Mouse (Mus musculus) layer of hippocampus, adult 9-10 months (tissue): ENCODE results near the gene Nab2.
"Not testable (repeated sequence)": the region's sequence is repeated elsewhere in the genome, so short reads cannot be mapped to it uniquely, and the experiment has no call there.

ENCODE experiments used
- DNase-seq: peaks from one replicate; pipeline ENCODE4 v3.0.0; 2022; ENCODE audit warnings: low spot score

The Nab2 gene

GRCm38 (mm10) chr10:127674046-127674655 is 5.8 kb upstream of the Nab2 start:
- no peak for DNase-seq

GRCm38 (mm10) chr10:127671276-127671675 is 2.9 kb upstream of the Nab2 start:
- DNase-seq = no peak

GRCm38 (mm10) chr10:127670185-127670584 is 1.8 kb upstream of the Nab2 start:
- DNase-seq = no peak

DNA sequence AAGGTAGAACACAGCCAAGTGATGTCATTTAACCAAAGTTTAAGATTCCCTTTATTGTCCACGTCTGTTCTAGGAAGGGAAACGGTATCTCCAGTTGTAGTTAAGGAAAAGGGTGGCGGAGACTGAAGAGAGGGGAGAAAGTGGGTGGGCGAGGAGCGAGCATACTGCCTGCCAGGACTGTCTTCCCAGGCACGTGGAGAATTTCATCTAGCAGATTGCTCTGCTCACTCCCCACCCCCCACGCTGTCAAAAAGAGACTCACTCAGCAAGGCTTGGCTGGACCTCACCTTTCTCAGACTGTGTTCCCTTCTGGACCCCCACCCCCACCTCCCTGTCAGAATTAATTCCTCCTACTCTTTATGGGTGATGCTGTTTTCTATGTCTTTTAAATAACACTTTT is 802 bp upstream of the Nab2 start:
- DNase-seq = no peak

- no peak for DNase-seq
These were observed 887 bp downstream of the Nab2 start for GRCm38 (mm10) chr10:127667269-127668092.

DNA sequence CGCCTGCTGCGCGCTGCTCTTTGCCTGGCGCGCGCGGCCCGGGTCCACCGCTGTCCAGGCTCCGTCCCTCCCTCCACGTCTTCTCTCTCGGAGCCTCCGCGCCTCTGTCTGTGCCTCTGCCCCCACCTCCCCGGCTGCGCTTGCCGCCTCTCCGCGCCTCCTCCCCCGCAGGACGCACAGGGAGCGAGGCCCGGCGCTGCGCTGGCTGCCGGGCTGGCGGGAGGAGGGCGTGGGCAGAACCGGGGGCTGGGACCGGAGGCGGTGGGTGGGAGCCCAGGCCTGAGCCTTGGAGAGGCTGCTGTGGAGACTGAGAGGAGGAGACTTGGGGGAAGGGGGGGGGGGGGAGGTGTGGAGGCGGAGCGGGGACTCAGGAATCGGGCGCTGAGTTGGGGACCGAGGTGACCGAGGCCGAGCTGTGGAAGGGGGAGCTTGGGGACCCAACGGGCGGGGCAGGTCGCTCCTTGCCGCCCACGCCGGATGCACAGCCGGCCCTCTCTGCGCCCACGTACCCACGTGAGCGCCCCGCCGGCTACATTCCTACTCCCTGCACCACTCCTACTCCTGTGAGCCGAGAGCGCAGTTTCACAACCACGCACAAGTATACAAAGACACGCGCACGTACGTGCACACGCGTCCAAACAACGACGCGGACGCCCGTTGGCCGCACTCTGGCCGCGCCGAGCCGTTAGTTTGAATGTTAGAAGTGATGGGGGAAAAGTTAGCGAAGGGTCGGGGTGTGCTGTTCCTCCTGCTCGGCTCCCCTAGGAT is 1.7 kb downstream of the Nab2 start, which contains the start of gene Nemp1:
TSS of gene Nemp1 (plus strand) at position 401 of the 768 bp plus-strand sequence.
- DNase-seq = no peak

DNA sequence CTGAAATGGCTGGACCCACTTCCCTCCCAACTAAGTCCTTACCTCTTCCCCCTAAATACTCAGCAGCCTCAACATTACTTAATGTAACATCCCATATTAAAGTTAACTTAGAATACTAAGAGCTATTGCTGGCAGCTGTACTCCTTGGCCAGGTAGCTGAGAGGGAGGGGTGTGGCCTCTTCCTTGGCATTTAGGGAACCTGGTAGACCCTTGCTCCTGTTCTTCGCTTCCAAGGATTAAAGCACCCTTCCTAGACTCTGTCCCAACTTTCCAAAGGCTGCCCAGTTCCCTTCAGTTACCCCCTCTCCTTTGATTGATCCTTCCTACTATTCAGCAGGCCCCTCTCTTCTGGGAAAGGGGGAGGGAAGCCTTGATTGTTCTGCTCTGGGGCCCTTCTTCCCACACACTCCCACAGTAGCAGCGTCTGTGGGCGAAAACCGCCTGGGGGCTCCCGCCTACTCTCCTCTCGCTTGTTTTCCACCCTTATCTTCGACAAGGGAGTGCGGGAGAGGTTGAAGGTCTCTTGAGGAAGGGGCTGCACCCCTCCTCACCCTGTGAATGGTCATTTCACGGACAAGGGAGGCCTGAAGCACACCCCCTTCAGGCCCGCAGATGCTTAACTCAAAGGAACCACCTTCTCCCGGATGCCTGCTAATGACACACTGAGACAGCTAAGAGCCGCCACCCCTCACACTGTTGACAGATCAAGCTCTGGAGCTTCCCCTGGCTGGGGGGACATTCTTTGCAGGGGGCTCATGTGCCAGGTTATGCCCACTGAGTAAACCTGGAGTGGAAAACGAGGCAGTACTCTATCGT is 2.8 kb downstream of the Nab2 start:
- no peak for DNase-seq

- no peak for DNase-seq
These were observed 3.5 kb downstream of the Nab2 start for GRCm38 (mm10) chr10:127664891-127665290.

- no peak for DNase-seq
These were observed 4.2 kb downstream of the Nab2 start for GRCm38 (mm10) chr10:127664166-127664565.

DNA sequence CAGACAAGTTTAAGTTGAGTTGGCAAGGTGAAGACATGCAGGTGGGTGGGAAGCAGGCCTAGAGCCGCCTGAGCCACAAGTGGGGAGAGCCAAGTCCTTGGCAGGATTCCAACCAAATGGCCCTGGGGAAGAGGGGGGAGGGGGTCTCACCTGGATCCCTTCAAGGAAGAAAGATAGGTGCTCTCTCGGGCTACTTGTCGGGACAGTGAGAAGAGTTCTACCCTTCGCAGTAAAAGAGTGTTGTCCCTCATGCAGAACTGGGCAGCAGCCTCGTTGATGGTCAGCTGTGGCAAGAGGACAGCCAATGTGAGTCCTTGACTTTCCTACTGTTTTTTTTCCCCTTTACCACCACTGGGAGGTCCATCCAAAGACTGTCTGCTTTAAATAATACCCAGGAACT is 4.8 kb downstream of the Nab2 start:
- no peak for DNase-seq

DNA sequence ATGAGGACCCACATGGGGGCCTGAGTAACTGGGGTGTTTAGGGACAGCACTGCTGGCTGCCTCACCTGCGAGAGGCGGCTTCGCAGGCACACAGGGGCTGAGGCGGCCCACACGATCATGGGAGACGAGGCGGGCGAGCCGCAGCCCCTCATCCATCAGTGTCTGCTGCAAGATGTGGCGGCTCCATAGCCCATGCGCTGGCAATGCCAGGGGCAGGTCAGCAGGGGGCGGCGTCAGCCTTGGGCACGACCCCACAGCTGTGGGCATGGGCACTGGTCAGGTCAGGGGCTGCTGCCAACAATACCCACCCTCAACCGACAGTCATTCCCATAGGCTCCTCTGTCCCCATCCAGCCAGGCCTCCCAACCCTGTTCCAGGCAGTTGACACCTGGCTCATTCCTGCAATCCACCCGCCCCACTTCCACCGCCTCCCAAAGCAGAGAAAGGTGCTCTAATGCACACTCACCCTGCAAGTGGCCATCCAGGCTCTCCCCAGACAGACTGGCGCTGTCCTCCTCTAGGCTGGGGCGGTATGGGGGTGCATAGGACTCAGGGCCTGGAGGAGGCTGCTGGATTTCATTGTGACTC is 5.6 kb downstream of the Nab2 start:
- DNase-seq = no peak

DNA sequence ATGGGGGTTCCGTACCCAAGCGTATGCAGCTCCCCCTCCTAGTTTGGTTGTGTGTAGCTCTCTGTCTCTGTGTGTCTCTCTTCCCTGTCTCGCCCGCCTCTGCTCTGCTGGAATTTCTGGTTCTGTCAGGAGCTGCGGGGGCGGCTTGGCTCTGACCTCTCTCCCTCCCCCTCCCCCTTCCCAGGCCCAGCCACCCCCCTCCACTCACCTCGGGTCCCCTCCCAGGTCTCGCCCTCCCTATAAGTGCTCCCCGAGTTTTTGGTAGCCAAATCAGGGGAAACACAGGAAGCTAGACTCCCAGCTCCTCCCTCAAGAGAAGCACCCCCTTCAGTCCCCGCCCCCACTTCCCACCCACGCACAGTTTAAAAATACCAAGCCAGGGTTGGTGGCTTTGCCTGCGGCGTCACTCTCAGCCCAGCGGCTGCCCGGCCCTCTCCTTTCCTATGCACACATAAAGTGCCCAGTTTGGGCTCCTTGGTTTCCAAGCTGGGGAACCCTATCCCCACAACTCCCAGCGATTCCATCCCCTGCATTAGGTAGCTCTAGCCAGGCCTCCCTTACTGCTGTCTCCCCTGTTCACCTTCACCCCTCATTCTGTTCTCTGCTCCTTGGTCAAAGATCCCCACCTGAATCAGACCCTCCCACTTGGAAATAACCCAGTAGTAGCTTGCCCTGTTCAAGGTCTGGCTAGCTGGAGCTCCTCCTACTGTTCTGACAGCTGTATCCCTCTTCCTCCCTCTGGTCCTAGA is 6.3 kb downstream of the Nab2 start:
- DNase-seq = no peak

GRCm38 (mm10) chr10:127661291-127661914 is 7.0 kb downstream of the Nab2 start:
- DNase-seq = no peak

- no peak for DNase-seq
These were observed 8.8 kb downstream of the Nab2 start for GRCm38 (mm10) chr10:127659551-127659950.

DNA sequence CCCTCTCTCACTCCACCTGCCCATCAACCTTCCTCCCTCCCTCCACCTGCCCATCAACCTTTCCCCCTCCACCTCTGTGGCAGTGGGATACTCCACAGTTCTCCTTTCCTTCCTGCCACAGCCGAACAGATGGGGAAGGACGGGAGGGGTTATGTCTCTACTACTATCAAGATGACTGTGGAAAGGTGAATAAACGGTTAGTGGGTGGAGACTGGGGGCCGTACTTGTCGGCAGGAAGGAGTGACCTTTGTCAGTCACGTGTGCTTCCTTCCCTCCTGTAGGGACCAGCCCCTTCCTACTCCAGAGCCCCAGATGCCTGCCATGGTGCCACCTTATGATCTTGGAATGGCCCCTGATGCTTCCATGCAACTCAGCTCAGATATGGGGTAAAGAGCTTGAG is 10.3 kb downstream of the Nab2 start:
- no peak for DNase-seq

GRCm38 (mm10) chr10:127657617-127658016 is 10.8 kb downstream of the Nab2 start:
- DNase-seq = not testable (repeated sequence)

DNA sequence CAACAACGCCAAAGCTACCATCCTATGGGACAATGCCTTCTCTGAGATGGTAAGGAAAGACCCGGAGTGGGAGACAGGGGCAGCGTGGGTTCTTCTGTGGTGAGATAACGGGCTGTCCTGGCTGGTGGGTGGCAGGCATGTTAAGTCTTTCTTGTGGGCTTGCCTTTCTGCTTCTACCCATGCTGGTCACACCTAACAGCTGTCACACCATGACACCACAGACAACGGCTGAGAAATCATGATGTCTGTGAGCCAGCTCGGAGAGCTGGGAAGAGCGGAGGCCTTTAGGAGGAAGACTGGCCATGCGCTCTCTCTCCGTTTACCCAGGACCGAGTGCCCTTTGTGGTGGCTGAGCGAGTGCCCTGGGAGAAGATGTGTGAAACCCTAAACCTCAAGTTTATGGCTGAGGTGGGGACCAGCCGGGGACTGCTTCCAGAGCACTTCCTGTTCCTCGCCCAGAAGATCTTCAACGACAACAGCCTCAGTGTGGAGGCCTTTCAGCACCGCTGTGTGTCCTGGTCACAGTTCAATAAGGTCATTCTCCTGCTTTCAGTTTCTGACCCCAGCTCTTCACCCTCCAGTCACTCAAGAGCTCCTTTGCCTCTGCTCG is 13.3 kb downstream of the Nab2 start:
- no peak for DNase-seq

- DNase-seq = no peak
These were observed 15.3 kb downstream of the Nab2 start for GRCm38 (mm10) chr10:127652906-127653638.

DNA sequence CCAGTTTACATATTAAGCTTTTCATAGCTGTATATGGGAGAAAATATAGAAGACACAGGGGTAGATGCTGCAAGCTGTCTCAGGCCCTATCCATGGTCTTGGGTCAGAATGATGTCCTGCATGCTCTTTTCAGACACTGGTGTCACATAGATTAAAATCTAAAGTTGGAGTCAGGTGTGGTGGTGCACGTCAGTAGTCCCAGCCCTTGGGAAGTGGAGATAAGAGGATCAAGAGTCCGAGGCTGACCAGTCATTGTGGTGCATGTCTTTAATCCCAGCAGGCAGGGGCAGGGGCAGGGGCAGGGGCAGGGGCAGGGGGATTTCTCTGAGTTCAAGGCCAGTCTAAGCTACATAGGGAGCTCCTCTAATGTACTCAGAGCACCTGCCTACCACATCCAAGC is 22.6 kb downstream of the Nab2 start:
- DNase-seq = no peak
